Mouse (Mus musculus): ENCODE data around the gene Myoz1. TPM values are rescaled to one million over a fixed set of nuclear protein-coding genes. Genes with fewer than 3 reads are reported as not detected.

Myoz1 gene
- polyA plus RNA-seq, 1 experiment from 2014 or later = not detected

GRCm38 (mm10) chr14:20622907-20623306 is 33.4 kb downstream of the Myoz1 start:
- Histone ChIP-seq H3K4me1 (no peaks in the 10 kb centered on the region), H3K27ac (no peak overlapping the region), H3K9me3 (no peaks in the 10 kb centered on the region), H3K9ac (no peak overlapping the region), H3K4me3 (replicated peaks) (no peak overlapping the region), H3K27me3 (no peaks in the 10 kb centered on the region), H3K36me3 (replicated peaks) (no peaks in the 10 kb centered on the region), H3K4me2 (no peak overlapping the region)
- WGBS = 91% methylated on average over 3 of the region's 3 CpGs
- no peak for ATAC-seq (ENCODE audit: low FRiP score)

- Histone ChIP-seq H3K27me3 (no peaks in the 10 kb centered on the region), H3K27ac (no peak overlapping the region), H3K9me3 (no peaks in the 10 kb centered on the region), H3K9ac (no peak overlapping the region), H3K4me2 (no peak overlapping the region), H3K36me3 (replicated peaks) (no peaks in the 10 kb centered on the region), H3K4me1 (no peaks in the 10 kb centered on the region), H3K4me3 (replicated peaks) (no peak overlapping the region)
- 86% methylated on average over 2 of the region's 2 CpGs for WGBS
- ATAC-seq (ENCODE audit: low FRiP score) = no peak
Observed at GRCm38 (mm10) chr14:20622412-20622811, 33.9 kb downstream of the Myoz1 start.

- no peaks in the 10 kb centered on the region for H3K9me3 ChIP-seq
- 0 out of 2 replicates have a peak, but pooled peaks cover 1% of the 10 kb centered on the region for H3K4me1 ChIP-seq
- 91% methylated on average over 2 of the region's 2 CpGs for WGBS
- H3K9ac ChIP-seq = no peak overlapping the region
- no peaks in the 10 kb centered on the region for H3K27me3 ChIP-seq
- no peak overlapping the region for H3K4me3 ChIP-seq (replicated peaks)
- H3K27ac ChIP-seq = no peak overlapping the region
- H3K4me2 ChIP-seq = no peak overlapping the region
- ATAC-seq (ENCODE audit: low FRiP score) = no peak
- H3K36me3 ChIP-seq (replicated peaks) = no peaks in the 10 kb centered on the region
Observed at GRCm38 (mm10) chr14:20621903-20622302, 34.4 kb downstream of the Myoz1 start.

- ATAC-seq (ENCODE audit: low FRiP score) = no peak
- Histone ChIP-seq H3K4me1 (0 out of 2 replicates have a peak, but pooled peaks cover 6% of the 10 kb centered on the region), H3K4me2 (no peak overlapping the region), H3K27me3 (no peaks in the 10 kb centered on the region), H3K9me3 (no peaks in the 10 kb centered on the region), H3K9ac (no peak overlapping the region), H3K4me3 (replicated peaks) (no peak overlapping the region), H3K36me3 (replicated peaks) (no peaks in the 10 kb centered on the region), H3K27ac (no peak overlapping the region)
Observed at GRCm38 (mm10) chr14:20619131-20619530, 37.2 kb downstream of the Myoz1 start.

GRCm38 (mm10) chr14:20618211-20618610 is 38.1 kb downstream of the Myoz1 start:
- 85% methylated on average over 5 of the region's 5 CpGs for WGBS
- H3K4me2 ChIP-seq = no peak overlapping the region

GRCm38 (mm10) chr14:20616421-20616820 is 39.9 kb downstream of the Myoz1 start:
- Histone ChIP-seq H3K27ac (no peak overlapping the region), H3K36me3 (replicated peaks) (no peaks in the 10 kb centered on the region), H3K27me3 (no peaks in the 10 kb centered on the region), H3K4me3 (replicated peaks) (no peak overlapping the region), H3K9ac (no peak overlapping the region), H3K4me2 (no peak overlapping the region), H3K4me1 (0 out of 2 replicates have a peak, but pooled peaks cover 6% of the 10 kb centered on the region), H3K9me3 (no peaks in the 10 kb centered on the region)
- 30% methylated on average over 2 of the region's 2 CpGs for WGBS
- no peak for ATAC-seq (ENCODE audit: low FRiP score)

More at GRCm38 (mm10) chr14:20618211-20618610, 38.1 kb downstream of the Myoz1 start:
- Histone ChIP-seq H3K9me3 (no peaks in the 10 kb centered on the region), H3K4me1 (0 out of 2 replicates have a peak, but pooled peaks cover 6% of the 10 kb centered on the region), H3K27me3 (no peaks in the 10 kb centered on the region), H3K4me3 (replicated peaks) (no peak overlapping the region), H3K36me3 (replicated peaks) (no peaks in the 10 kb centered on the region), H3K9ac (no peak overlapping the region), H3K27ac (no peak overlapping the region)
- no peak for ATAC-seq (ENCODE audit: low FRiP score)

- no peak for ATAC-seq (ENCODE audit: low FRiP score)
- Histone ChIP-seq H3K27ac (no peak overlapping the region), H3K4me1 (0 out of 2 replicates have a peak, but pooled peaks cover 6% of the 10 kb centered on the region), H3K9ac (no peak overlapping the region), H3K4me2 (no peak overlapping the region), H3K36me3 (replicated peaks) (no peaks in the 10 kb centered on the region), H3K27me3 (no peaks in the 10 kb centered on the region), H3K9me3 (no peaks in the 10 kb centered on the region), H3K4me3 (replicated peaks) (no peak overlapping the region)
- 100% methylated on average over 2 of the region's 2 CpGs for WGBS
Observed at GRCm38 (mm10) chr14:20615075-20615474, 41.3 kb downstream of the Myoz1 start.

GRCm38 (mm10) chr14:20612820-20613219 is 43.5 kb downstream of the Myoz1 start:
- Histone ChIP-seq H3K9me3 (no peaks in the 10 kb centered on the region), H3K4me3 (replicated peaks) (no peak overlapping the region), H3K4me2 (no peak overlapping the region), H3K36me3 (replicated peaks) (no peaks in the 10 kb centered on the region), H3K27ac (no peak overlapping the region), H3K9ac (no peak overlapping the region), H3K4me1 (0 out of 2 replicates have a peak, but pooled peaks cover 6% of the 10 kb centered on the region), H3K27me3 (no peaks in the 10 kb centered on the region)
- WGBS = 97% methylated on average over 1 of the region's 1 CpGs
- no peak for ATAC-seq (ENCODE audit: low FRiP score)

- H3K4me3 ChIP-seq (replicated peaks) = no peak overlapping the region
- WGBS = 93% methylated on average over 4 of the region's 4 CpGs
- H3K9me3 ChIP-seq = no peaks in the 10 kb centered on the region
- H3K4me2 ChIP-seq = no peak overlapping the region
- H3K27me3 ChIP-seq = no peaks in the 10 kb centered on the region
- no peak overlapping the region for H3K27ac ChIP-seq
- H3K36me3 ChIP-seq (replicated peaks) = peaks cover 14% of the 10 kb centered on the region
- H3K4me1 ChIP-seq = no peaks in the 10 kb centered on the region
- no peak overlapping the region for H3K9ac ChIP-seq
- no peak for ATAC-seq (ENCODE audit: low FRiP score)
Observed at GRCm38 (mm10) chr14:20610146-20610545, 46.2 kb downstream of the Myoz1 start.

GRCm38 (mm10) chr14:20609519-20609918 is 46.8 kb downstream of the Myoz1 start:
- no peaks in the 10 kb centered on the region for H3K9me3 ChIP-seq
- ATAC-seq (ENCODE audit: low FRiP score) = no peak
- no peak overlapping the region for H3K4me2 ChIP-seq
- no peak overlapping the region for H3K27ac ChIP-seq
- H3K4me1 ChIP-seq = no peaks in the 10 kb centered on the region
- H3K27me3 ChIP-seq = no peaks in the 10 kb centered on the region
- no peak overlapping the region for H3K4me3 ChIP-seq (replicated peaks)
- 94% methylated on average over 3 of the region's 3 CpGs for WGBS
- H3K36me3 ChIP-seq (replicated peaks) = peaks cover 14% of the 10 kb centered on the region
- no peak overlapping the region for H3K9ac ChIP-seq

GRCm38 (mm10) chr14:20607396-20608126 is 48.8 kb downstream of the Myoz1 start:
- Histone ChIP-seq H3K27me3 (no peaks in the 10 kb centered on the region), H3K4me2 (no peak overlapping the region), H3K36me3 (replicated peaks) (peaks cover 14% of the 10 kb centered on the region), H3K4me1 (no peaks in the 10 kb centered on the region), H3K4me3 (replicated peaks) (no peak overlapping the region), H3K9ac (no peak overlapping the region), H3K9me3 (no peaks in the 10 kb centered on the region), H3K27ac (no peak overlapping the region)
- 85% methylated on average over 9 of the region's 9 CpGs for WGBS
- no peak for ATAC-seq (ENCODE audit: low FRiP score)

GRCm38 (mm10) chr14:20601287-20601686 is 55.1 kb downstream of the Myoz1 start:
- Histone ChIP-seq H3K4me1 (peaks cover under 1% of the 10 kb centered on the region; the same call in 1 of the 2 replicates), H3K9ac (no peak overlapping the region), H3K36me3 (replicated peaks) (peaks cover 2% of the 10 kb centered on the region), H3K9me3 (no peaks in the 10 kb centered on the region), H3K27me3 (no peaks in the 10 kb centered on the region), H3K4me2 (no peak overlapping the region), H3K27ac (no peak overlapping the region), H3K4me3 (replicated peaks) (no peak overlapping the region)
- WGBS = 100% methylated on average over 1 of the region's 1 CpGs
- no peak for ATAC-seq (ENCODE audit: low FRiP score)

- no peaks in the 10 kb centered on the region for H3K27me3 ChIP-seq
- H3K4me1 ChIP-seq = peaks cover 11% of the 10 kb centered on the region
- 67% methylated on average over 2 of the region's 2 CpGs for WGBS
- no peaks in the 10 kb centered on the region for H3K9me3 ChIP-seq
- no peak overlapping the region for H3K27ac ChIP-seq
- no peak for ATAC-seq (ENCODE audit: low FRiP score)
- H3K4me3 ChIP-seq (replicated peaks) = no peak overlapping the region
- no peaks in the 10 kb centered on the region for H3K36me3 ChIP-seq (replicated peaks)
- H3K4me2 ChIP-seq = no peak overlapping the region
- H3K9ac ChIP-seq = no peak overlapping the region
Observed at GRCm38 (mm10) chr14:20600203-20600602, 56.1 kb downstream of the Myoz1 start.
